Comparison of ENCODE assay signal across 18 mouse cellular contexts in genomic region chr10:128846664-128847063, GRCm38 (mm10).
"Had no signal": no experiment of that assay in that cellular context is flagged by ENCODE, and none has a peak within 500 bp of the region (broad histone marks: within the 10 kb centered on the region; RNA-seq: fewer than 3 reads in every experiment).

No protein-coding gene starts in this region.

- DNase-seq: liver, embryonic 13.5 days; liver, postnatal 0 days; lung, adult 2 months; lung, postnatal 14 days; lung, postnatal 36 days; right cerebral cortex, postnatal 14 days; thymus, adult 2 months; thymus, postnatal 25 days; thymus, postnatal 4 days had no signal

- H3K9ac ChIP-seq: liver, embryonic 13.5 days; liver, embryonic 15.5 days; liver, postnatal 0 days; lung, embryonic 15.5 days; midbrain, embryonic 12.5 days; midbrain, embryonic 15.5 days; neural tube, embryonic 12.5 days; stomach, embryonic 15.5 days had no signal

- H3K9me3 ChIP-seq: liver, embryonic 13.5 days; liver, embryonic 15.5 days; lung, embryonic 15.5 days; midbrain, embryonic 12.5 days; midbrain, embryonic 15.5 days; neural tube, embryonic 12.5 days; stomach, embryonic 15.5 days had no signal

- H3K4me1 ChIP-seq: lung, embryonic 15.5 days; midbrain, embryonic 12.5 days; midbrain, embryonic 15.5 days; stomach, embryonic 15.5 days had no signal

- H3K4me2 ChIP-seq: liver, embryonic 13.5 days; liver, embryonic 15.5 days; lung, embryonic 15.5 days; midbrain, embryonic 12.5 days; midbrain, embryonic 15.5 days; neural tube, embryonic 12.5 days; stomach, embryonic 15.5 days had no signal

- ATAC-seq: liver, postnatal 0 days; lung, postnatal 0 days; midbrain, embryonic 15.5 days had no signal

- H3K27ac ChIP-seq: liver, embryonic 13.5 days; liver, embryonic 15.5 days; lung, embryonic 15.5 days; macrophage; midbrain, embryonic 12.5 days; midbrain, embryonic 15.5 days; neural tube, embryonic 12.5 days; stomach, embryonic 15.5 days; stomach, postnatal 0 days had no signal

- H3K27me3 ChIP-seq: liver, embryonic 13.5 days; liver, embryonic 15.5 days; lung, embryonic 15.5 days; midbrain, embryonic 12.5 days; midbrain, embryonic 15.5 days; neural tube, embryonic 12.5 days; stomach, embryonic 15.5 days had no signal

- H3K4me3 ChIP-seq: liver, embryonic 13.5 days; liver, embryonic 15.5 days; lung, embryonic 15.5 days; midbrain, embryonic 12.5 days; midbrain, embryonic 15.5 days; neural tube, embryonic 12.5 days; stomach, embryonic 15.5 days had no signal
